Mouse (Mus musculus): ENCODE measurements at regions not wholly inside any gene's neighbourhood (a gene's known extent, or its start where the extent isn't known, plus 50 kb on each side); places are given as distances from the start of the nearest gene placed in this dataset.

GRCm38 (mm10) chr8:126538136-126538535 lies 55.6 kb downstream of the Irf2bp2 start:
- DNase-seq (ENCODE audit: low read depth, low spot score): no peak

- peak; percentile 78 for DNase-seq (ENCODE audit: low read depth, low spot score)
Measured at GRCm38 (mm10) chr8:126536928-126537618, 56.7 kb downstream of the Irf2bp2 start.

- DNase-seq (ENCODE audit: low read depth, low spot score): no peak
Measured at GRCm38 (mm10) chr8:126536132-126536927, 57.5 kb downstream of the Irf2bp2 start.

GRCm38 (mm10) chr8:126532284-126532974 lies 57.6 kb upstream of the Tarbp1 start:
- DNase-seq (ENCODE audit: low read depth, low spot score): peak; percentile 51

- no peak for DNase-seq (ENCODE audit: low read depth, low spot score)
Measured at GRCm38 (mm10) chr8:126531459-126531858, 56.6 kb upstream of the Tarbp1 start.

- DNase-seq (ENCODE audit: low read depth, low spot score): no peak
Measured at GRCm38 (mm10) chr8:126529409-126529808, 54.5 kb upstream of the Tarbp1 start.

- no peak for DNase-seq (ENCODE audit: low read depth, low spot score)
Measured at GRCm38 (mm10) chr8:126528434-126529080, 53.7 kb upstream of the Tarbp1 start.

GRCm38 (mm10) chr8:126526864-126527571 lies 52.2 kb upstream of the Tarbp1 start:
- peak; percentile 73 for DNase-seq (ENCODE audit: low read depth, low spot score)

GRCm38 (mm10) chr8:126525575-126525974 lies 50.7 kb upstream of the Tarbp1 start:
- peak; percentile 59 for DNase-seq (ENCODE audit: low read depth, low spot score)

All from skeletal muscle tissue, adult 2 months (tissue).